Mouse (Mus musculus) spleen, adult 12 weeks (tissue): Measurements from ENCODE around the gene Gm609.

Experiments
- DNase-seq: peaks from one replicate; pipeline ENCODE4 v3.0.0; 2022; ENCODE audit warnings: low spot score

Gm609 gene

DNA sequence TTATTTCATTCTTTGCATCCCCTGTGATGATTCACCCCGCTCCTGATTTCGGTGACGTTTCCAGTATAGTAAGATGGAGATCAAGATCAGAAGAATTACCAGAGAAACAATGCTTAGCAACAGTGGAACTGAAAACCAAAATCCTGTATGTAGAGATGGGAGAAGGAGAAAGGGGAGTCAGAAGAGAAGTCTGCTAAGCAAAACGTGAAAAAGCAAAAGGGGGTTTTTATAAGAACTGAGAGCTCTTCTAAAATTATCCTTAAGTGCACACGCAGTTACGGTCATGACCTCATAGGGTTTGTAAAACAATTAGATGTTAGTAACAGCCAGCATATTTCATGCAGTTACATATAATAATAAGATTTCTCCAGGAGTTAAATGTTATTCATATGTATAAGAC, 100.5 kb downstream of the Gm609 start:
- DNase-seq: no peak

DNA sequence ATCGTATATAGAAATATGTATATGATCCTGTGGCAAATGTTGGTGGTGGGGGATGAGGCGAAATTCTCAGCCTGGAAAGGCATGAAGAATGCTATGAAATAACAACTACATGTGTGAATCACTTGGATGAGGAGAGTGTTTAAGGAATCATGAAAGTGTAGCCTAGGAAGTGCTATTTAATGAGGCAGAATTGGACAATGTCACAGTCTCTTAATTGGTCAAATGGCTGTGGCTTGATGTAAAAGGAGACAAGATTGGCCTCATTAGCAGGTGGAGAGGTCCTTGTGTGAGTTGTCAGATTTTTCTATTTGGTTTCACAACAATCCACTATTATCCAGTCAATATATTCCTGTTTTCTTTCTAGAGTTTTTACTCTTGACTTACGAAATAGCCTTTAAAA, 101.1 kb downstream of the Gm609 start:
- DNase-seq: no peak

DNA sequence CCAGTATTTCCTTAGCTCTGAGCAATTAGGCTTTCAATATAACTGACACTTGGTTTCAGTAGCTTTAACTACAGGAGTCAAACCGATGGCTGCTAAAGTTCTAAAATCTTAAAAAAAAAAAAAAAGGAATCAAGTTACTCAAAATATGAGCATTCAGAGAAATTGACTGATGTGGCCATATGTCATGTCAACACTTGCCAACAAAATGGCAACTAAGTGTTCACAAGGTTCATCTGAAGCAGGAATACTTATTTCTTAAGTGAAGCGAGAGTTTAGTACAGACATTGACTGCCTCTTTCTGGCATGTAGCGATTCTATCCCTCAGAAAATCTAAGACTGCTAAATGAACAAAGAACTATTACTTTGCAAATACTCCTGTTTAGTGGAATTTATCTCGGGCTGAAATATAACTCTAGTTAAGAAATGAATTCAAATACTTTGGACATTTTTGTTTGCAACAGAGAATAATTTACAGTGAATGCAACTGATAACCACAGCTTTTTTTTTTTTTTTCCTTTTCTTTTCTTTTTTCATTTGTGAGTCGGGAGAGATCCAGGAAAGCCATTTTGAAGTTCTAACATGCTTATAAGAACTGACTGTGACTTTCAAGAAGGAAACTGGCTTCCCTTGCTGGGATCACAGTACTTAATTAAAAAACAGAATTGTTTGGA, 102.3 kb downstream of the Gm609 start:
- DNase-seq: no peak

DNA sequence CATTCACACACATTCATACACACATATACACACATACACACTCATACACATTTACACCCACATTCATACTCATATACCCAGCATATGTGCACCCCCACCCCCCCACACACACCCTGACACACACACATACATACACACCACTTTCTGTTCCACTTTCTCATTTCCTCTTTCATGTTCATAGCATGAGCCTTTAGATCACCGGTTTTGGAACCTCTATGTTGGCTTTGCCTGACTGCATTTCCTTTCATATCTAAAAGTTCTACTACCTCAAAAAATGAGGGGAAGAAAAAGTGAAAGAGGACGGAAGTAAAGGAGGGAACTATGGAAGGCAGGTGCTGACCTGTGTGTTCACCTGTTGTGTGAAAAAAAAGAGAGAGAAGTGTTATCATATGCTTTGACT, 102.9 kb downstream of the Gm609 start:
- peak; percentile 1 for DNase-seq

DNA sequence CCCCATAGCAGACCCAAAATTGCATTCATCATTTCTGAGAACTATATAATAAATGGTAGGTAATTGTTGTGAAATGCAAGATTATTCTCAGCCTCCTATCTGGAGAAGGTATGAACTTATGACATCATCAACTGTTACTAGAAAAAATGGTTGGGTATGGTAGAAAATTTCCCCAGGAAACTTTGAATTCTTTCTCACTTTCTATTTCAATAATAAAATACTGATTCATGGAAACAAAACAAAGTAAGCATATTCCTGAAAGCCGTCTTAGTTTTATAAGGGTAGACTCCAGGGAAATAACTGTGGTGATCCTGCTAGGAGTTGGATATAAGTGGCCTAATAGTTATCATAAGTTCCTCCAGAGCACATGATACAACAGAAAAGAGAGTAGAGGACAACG, 103.7 kb downstream of the Gm609 start:
- no peak for DNase-seq

DNA sequence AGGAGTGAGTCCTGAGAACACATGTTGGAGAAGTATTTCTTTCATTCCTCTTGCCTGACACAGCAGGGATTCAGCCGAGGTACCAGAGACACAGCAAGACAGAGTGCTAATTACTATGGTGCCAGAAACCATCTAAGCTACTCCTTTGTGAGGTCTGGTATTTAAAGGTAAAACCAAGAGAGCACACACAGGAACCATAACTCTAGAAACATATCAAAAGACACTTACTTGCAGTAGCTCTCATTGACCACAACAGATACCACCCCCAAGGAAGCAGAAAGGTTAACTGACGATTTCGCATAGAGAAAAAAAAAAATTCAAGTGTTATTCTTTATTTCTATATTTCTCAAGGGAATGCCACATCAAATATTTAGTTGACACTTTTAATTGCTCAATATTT, 111.0 kb downstream of the Gm609 start:
- DNase-seq: no peak

DNA sequence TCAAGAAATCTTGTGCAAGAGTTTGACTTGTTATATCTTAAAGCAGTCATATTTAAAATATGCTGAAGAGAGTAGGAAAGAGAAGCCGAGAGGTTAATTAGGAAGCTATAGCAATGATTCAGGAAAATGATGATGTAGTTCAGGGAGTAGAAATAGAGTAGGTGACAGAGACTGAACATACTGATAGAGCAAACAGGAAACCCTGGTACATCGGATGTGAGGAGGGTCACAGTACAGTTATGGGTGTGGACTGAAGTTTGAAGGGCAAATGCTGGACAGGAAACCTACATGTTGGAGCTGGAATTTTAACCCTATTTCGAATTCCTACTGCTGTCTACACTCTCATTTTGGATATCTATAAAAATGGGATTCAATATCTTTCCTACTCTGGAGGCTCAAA, 113.8 kb downstream of the Gm609 start:
- no peak for DNase-seq

DNA sequence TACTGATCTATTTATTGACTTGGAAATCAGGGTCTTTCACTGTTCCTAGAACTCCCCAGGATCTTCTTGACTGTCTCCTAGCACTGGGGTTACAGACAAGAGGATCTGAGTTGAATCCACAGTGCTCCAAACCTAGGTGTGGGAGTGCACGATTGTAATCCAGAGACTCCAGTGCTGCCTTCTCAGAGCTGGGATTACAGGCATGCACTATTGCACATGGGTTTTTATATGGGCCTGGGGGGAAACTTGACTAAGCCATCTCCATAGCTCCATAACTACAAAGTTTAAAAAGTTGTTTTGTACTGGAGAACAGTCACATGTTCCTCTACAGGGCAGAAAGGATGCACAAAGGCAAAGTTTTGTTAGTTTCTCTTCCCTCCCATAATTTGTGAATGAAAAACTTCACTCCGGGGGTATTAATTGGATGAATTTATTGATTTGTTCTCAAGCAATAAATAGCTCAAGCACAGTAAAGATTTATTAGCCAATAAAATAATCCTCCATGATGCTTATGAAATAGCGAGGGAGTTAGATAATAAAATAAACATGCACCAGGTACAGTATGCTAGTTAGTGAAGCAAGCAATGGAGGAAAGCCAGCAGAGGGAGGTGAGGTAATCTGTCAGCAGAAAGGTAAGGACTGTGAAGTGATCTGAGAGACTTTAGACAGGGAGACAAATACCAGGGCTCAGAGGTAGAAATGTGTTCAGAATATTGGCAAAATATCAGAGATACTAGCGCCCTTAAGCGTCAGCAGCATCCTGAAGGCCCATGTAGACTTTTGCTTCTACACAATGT, 114.4 kb downstream of the Gm609 start:
- no peak for DNase-seq

DNA sequence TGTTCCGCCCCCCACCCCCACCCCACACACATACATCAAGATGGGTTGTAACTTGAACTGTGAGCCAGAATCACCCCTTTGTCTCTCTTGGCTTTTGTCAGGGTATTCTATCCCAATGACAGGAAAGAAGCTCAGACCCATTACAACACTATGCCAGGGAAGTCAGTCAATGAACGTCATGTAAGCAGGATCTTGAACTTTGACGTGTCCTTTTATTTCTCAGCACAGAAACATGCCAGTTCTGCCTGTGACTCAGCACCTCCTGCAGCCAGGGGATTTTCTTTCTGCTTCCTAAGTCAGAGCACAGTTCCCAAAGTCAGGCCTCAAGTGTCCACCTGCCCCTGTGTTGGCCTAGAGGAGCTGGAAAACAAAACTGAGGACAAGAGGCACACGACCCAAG, 115.4 kb downstream of the Gm609 start:
- no peak for DNase-seq

DNA sequence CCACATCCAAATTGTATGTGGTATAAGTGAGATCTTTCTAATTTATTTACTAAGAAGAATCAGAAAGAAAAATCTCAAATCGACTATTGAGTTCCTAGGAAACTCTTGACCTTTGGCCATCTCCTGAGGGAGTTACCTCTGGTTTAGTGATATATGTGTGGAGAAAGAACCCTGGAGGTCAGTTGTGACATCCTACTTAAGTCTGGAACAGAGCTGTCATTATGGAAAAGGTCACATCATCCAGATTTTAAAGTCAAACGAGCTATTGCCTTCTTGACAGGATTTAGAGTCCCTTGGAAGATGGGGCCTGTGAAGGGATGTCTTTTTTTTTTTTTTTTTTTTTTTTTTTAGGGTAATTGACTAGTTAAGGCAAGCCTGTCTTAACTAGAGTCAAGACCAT, 116.0 kb downstream of the Gm609 start:
- no peak for DNase-seq

DNA sequence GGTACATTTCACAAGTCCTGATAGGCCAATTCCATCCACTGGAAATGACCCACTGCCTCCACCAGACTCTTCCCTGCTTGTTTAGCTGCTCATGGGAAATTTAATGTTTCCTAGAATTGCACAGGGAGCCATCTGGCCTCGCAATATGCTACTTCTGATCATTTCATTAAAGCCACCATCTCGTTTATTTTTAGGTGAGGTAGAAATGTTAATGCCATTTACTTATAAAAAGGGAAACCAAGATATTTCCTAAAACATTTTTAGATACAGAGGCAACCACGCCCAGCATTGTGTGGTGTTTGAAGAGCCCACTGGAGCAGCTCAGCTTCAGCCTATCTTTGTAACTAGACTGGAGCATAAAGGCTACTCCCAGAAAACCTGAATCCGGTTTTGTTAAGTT, 116.5 kb downstream of the Gm609 start:
- DNase-seq: no peak

DNA sequence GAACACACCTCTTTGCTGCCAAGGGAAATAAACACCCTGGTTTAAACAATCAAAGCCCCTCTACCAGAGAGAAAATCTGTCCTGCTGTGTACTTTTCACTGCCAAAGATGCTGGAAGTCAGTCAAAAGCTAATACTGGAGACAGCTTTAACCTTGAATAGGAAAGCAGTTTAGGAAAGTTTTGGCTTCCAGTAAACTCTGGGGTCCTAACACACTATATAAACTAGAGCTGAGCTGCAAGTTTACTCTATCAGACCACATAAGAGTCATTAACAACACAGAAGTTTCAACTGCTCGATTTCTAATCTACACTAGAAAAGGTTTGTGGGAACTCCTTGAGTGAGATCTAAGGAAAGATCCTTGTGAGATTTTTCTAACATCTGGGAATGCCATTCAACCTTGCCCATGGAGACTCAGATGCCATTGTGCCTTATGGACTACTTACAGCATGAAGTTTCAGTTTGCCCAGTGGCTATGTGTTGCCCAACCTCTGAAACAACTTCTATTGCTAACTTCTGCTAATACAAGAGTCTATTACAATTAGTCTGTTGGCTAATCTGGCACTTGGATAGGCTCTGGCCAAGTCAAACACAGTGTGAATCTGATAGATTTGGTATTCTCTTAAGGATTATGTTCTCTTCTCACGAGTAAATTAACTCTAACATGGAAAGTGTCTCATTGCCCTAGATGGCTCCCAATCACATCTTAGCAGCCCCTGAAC, 117.1 kb downstream of the Gm609 start:
- DNase-seq: no peak

DNA sequence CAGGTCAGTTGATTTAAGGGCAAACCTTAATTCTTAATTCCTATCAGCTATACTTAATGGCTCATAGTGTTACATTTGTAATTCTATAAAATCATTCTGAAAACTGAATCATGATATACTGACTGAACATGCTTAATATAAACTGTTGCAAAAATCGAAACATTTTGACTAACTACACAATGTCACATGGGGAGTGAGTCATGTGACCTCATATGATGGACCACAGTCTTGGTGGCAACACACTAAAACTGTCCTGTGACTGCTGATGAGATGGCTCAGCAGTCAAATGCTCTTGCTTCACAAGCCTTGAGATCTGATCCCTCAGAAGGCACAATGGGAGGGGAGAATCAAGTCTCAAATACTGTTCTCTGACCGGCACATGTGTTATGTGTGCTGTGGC, 118.7 kb downstream of the Gm609 start:
- no peak for DNase-seq

DNA sequence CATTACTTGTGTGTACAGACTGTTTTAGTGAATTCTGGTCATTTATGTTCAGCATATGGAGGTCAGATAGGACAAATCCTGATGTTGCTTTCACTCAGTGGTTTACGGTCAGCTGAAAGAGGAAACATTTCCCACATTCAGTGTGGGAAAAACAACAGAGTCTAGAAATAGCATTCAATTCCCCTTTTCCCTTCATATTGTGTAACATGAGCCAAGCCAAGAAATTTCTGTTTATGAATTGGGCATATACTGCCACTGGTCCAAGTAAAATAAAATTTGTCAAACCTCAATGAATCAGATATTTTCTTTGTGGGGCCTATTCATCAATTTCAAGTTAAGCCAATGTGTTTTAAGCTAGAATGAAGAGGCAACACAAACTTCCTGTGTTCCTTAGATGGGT, 121.7 kb downstream of the Gm609 start:
- DNase-seq: no peak

DNA sequence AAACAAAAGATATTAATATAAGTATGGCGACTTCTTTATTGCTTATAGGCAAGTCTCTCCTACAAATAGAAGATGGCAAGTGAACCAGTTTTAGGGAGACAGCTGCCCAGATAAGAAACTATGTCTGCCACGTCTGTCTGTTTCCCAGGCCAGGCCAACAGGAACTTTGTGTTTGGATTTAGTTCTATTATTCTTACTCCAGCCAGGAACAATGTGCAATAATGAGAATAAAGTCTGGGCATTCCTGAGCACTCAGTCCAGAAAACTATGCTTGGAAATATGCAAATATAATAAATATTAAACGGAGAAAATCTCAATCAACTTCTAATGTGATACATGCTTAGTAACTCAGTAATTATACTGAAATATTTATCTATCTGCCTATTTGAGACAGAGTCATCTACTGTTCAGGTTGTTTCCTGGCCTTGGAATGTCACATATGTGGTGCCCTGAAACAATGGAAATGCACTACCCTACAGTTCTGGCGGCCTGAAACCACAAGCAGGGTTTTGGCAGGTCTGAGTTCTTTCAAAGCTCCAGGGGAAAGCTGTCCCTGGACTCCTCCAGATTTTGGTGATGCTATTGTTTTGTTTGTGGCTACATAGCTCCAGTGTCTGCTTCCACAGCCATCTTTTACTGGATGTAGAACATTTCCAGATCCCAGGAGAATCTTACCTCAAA, 123.3 kb downstream of the Gm609 start:
- no peak for DNase-seq

DNA sequence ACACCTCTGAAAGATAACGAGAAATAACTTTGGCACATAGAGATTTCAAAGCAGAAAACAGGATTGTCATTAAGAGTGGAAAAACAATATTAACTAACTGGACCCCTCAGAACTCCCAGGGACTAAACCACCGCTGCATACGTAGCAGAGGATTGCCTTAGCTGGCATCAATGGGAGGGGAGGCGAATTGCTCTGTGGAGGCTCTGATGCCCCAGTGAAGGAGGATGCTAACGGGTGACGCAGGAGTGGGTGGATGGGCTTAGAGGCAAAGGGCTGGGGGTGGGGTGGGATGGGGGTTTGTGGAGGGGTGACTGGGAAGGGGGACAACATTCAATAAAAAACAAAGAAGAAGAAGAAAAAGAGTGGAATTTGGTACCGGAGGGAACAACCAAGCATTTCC, 126.7 kb downstream of the Gm609 start:
- no peak for DNase-seq

DNA sequence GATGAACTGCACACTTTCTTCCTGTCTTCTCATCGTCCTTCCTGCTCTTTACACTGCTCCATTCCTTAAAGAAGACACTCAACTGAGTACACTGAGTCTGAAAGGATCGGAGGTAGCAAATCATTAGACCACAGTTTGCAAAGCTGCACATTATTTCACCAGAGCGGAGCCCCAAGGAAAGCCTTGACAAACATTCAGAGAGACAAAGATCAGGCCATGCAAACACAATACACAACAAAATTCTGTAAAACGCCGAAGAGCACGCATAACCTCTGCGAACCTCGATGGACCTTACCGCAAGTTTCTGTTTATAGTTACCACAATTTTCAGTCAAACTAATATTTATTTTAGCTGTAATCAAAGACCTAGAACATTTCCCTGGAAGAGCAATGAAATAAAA, 127.4 kb downstream of the Gm609 start:
- DNase-seq: no peak

DNA sequence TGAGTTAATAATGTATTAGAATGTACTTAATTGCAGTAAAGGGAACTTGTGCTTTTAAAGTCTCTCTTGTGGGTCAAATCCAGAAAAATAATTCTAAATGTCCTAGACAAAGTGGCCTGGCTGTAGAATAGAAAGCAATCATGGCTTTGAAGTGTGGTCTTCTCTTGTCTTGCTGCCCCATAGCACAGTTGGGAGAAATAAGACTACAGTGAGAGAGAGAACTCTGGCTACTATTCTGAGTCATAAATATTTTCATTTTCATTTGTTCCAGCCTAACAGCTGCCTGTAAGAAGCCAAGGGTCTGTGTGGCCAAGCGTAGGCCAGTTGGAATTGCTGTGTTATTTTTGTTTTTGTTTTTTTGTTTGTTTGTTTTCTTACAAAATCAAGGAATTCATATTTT, 128.1 kb downstream of the Gm609 start:
- no peak for DNase-seq

DNA sequence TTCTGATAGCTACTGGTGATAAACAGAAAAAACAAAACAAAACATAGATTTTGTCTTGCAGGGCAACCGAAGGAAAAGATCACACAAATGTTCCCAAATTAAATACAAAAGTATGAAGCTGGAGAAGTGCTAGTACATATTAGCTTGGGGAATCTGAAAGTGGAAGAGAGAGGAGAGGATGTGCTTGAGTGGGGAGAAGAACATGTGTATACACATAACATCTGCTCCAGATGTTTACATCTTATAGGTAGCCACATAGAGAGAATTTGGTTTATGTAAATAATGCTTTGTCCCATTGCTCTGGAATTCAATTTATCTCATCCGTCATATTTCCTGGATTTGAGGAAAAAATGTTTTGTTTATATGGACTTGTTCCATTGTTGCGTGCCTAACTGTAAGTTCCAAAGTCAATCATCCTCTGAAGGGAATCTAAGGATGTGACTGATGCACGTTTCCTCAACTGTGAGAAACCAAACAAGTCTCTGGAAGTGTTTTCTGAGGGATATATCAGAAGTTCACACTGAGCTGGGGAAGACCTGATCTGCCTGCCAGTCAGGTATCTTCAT, 129.2 kb downstream of the Gm609 start:
- DNase-seq: no peak
